ENCODE assay signal across 16 mouse cellular contexts in the genomic region with DNA sequence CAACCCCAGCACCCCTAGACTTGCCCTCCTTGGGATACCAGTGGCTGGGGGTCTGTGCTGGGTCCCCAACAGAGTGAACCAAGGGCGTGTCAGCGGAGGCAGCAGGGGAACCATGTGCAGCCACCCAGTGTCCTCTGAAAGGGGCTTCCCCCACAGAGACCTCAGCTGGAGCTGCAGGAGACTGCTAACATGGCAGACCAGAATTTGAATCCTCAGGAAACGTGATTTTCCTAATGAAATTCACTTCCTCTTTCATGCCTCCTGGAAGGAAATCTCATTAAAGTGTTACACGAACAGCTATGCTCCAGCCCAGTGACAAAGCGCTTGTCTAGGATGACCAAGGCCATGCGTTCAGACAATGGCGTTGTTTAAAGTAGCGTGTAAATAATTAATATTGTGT. TPM values are rescaled to one million over a fixed set of nuclear protein-coding genes. Genes with fewer than 3 reads are reported as not detected.
"Had no signal": no experiment of that assay in that cellular context is flagged by ENCODE, and none has a peak within 500 bp of the region (broad histone marks: within the 10 kb centered on the region; RNA-seq: fewer than 3 reads in every experiment).

No protein-coding gene starts in this region.

- H3K9ac ChIP-seq: midbrain, embryonic 12.5 days had no signal

- H3K27me3 ChIP-seq: midbrain, embryonic 12.5 days had no signal

- H3K27ac ChIP-seq: left cerebral cortex, adult 2 months; limb, embryonic 10.5 days; midbrain, embryonic 12.5 days had no signal

- H3K9me3 ChIP-seq: limb, embryonic 10.5 days; midbrain, embryonic 12.5 days had no signal

- H3K4me2 ChIP-seq: midbrain, embryonic 12.5 days had no signal

- DNase-seq: lung, adult 18-20 months; right cerebral cortex, postnatal 14 days; thymus, adult 2 months; thymus, postnatal 25 days had no signal

- H3K4me1 ChIP-seq: midbrain, embryonic 12.5 days had no signal

- H3K4me3 ChIP-seq: left cerebral cortex, adult 2 months; limb, embryonic 10.5 days; midbrain, embryonic 12.5 days had no signal

- ATAC-seq: intestine, embryonic 16.5 days; midbrain, embryonic 16.5 days had no signal

RNA-seq across cellular contexts. Expression of a gene that starts 10.7 kb away (rescaled TPM):
- total RNA-seq: megakaryocyte-erythroid progenitor cell, adult 5-6 weeks had no signal

RNA-seq across cellular contexts. Expression of a gene that starts 50.5 kb away (rescaled TPM):
- total RNA-seq: layer of hippocampus, postnatal 25 days; left cerebral cortex, adult 2 months; left cerebral cortex, postnatal 14 days; megakaryocyte-erythroid progenitor cell, adult 5-6 weeks had no signal
- polyA plus RNA-seq: intestine, embryonic 16.5 days; kidney, adult 2 months; kidney, embryonic 16.5 days; limb, embryonic 10.5 days; limb, embryonic 14.5 days; midbrain, embryonic 12.5 days; midbrain, embryonic 16.5 days; neural tube, embryonic 14.5 days; thymus, adult 2 months had no signal
